Mouse (Mus musculus): ENCODE results near the gene 4930432M17Rik. TPM values are rescaled to one million over a fixed set of nuclear protein-coding genes. Genes with fewer than 3 reads are reported as not detected.

4930432M17Rik gene
- not detected in 2 replicates for polyA plus RNA-seq (2014; fragmentation: Nextera tagmentation; extraction: Ambion mirVana)

- H3K4me3 ChIP-seq (ENCODE audit: low read depth, low read length): no peak within 1 kb of the TSS
- H3K9ac ChIP-seq (ENCODE audit: low read length): no peak within 1 kb of the TSS
- H3K27ac ChIP-seq (ENCODE audit: low read depth, low read length): no peak within 1 kb of the TSS
- no peaks in the 10 kb centered on the region for H3K36me3 ChIP-seq (ENCODE audit: control insufficient read depth, insufficient read depth, low read length)
- no peaks in the 10 kb centered on the region for H3K9me3 ChIP-seq (ENCODE audit: control insufficient read depth, low read length)
- DNase-seq (ENCODE audit: low spot score): no peak
- ATAC-seq (replicated peaks; ENCODE audit: low FRiP score): no peak
- no peaks in the 10 kb centered on the region for H3K27me3 ChIP-seq (ENCODE audit: control insufficient read depth, insufficient read depth, low read length)
- no peaks in the 10 kb centered on the region for H3K4me1 ChIP-seq (replicated peaks; ENCODE audit: control insufficient read depth, insufficient read depth, low read length)
- WGBS: 81% methylated on average over 4 of the region's 4 CpGs
- no peak within 1 kb of the TSS for H3K4me2 ChIP-seq (ENCODE audit: low read depth, low read length, severe bottlenecking)
Measured at GRCm38 (mm10) chr3:121670462-121670861, at the start of gene 4930432M17Rik. Gene 4930432M17Rik (plus strand): TSS chr3:121670762.

- Histone ChIP-seq H3K4me2 (ENCODE audit: low read depth, low read length, severe bottlenecking) (no peak overlapping the region), H3K27me3 (ENCODE audit: control insufficient read depth, insufficient read depth, low read length) (no peaks in the 10 kb centered on the region), H3K27ac (ENCODE audit: low read depth, low read length) (no peak overlapping the region), H3K4me3 (ENCODE audit: low read depth, low read length) (no peak overlapping the region), H3K4me1 (replicated peaks; ENCODE audit: control insufficient read depth, insufficient read depth, low read length) (no peaks in the 10 kb centered on the region), H3K9ac (ENCODE audit: low read length) (no peak overlapping the region), H3K9me3 (ENCODE audit: control insufficient read depth, low read length) (no peaks in the 10 kb centered on the region), H3K36me3 (ENCODE audit: control insufficient read depth, insufficient read depth, low read length) (no peaks in the 10 kb centered on the region)
- 88% methylated on average over 2 of the region's 2 CpGs for WGBS
- ATAC-seq (replicated peaks; ENCODE audit: low FRiP score): no peak
- no peak for DNase-seq (ENCODE audit: low spot score)
Measured at GRCm38 (mm10) chr3:121625662-121626061, 44.9 kb upstream of the 4930432M17Rik start.

- no peaks in the 10 kb centered on the region for H3K9me3 ChIP-seq (ENCODE audit: control insufficient read depth, low read length)
- H3K4me2 ChIP-seq (ENCODE audit: low read depth, low read length, severe bottlenecking): no peak overlapping the region
- no peaks in the 10 kb centered on the region for H3K4me1 ChIP-seq (replicated peaks; ENCODE audit: control insufficient read depth, insufficient read depth, low read length)
- H3K27ac ChIP-seq (ENCODE audit: low read depth, low read length): no peak overlapping the region
- ATAC-seq (replicated peaks; ENCODE audit: low FRiP score) (no peak), DNase-seq (ENCODE audit: low spot score) (no peak)
- whole genome bisulfite sequencing: 93% methylated on average over 3 of the region's 3 CpGs
- H3K36me3 ChIP-seq (ENCODE audit: control insufficient read depth, insufficient read depth, low read length): no peaks in the 10 kb centered on the region
- no peak overlapping the region for H3K4me3 ChIP-seq (ENCODE audit: low read depth, low read length)
- H3K27me3 ChIP-seq (ENCODE audit: control insufficient read depth, insufficient read depth, low read length): no peaks in the 10 kb centered on the region
- no peak overlapping the region for H3K9ac ChIP-seq (ENCODE audit: low read length)
Measured at GRCm38 (mm10) chr3:121626273-121626672, 44.3 kb upstream of the 4930432M17Rik start.

- Histone ChIP-seq H3K36me3 (ENCODE audit: control insufficient read depth, insufficient read depth, low read length) (no peaks in the 10 kb centered on the region), H3K4me3 (ENCODE audit: low read depth, low read length) (no peak overlapping the region), H3K9me3 (ENCODE audit: control insufficient read depth, low read length) (no peaks in the 10 kb centered on the region), H3K4me2 (ENCODE audit: low read depth, low read length, severe bottlenecking) (no peak overlapping the region), H3K4me1 (replicated peaks; ENCODE audit: control insufficient read depth, insufficient read depth, low read length) (no peaks in the 10 kb centered on the region), H3K27me3 (ENCODE audit: control insufficient read depth, insufficient read depth, low read length) (no peaks in the 10 kb centered on the region), H3K9ac (ENCODE audit: low read length) (no peak overlapping the region), H3K27ac (ENCODE audit: low read depth, low read length) (no peak overlapping the region)
- no peak for DNase-seq (ENCODE audit: low spot score)
- 70% methylated on average over 3 of the region's 3 CpGs for WGBS
- ATAC-seq (replicated peaks; ENCODE audit: low FRiP score): no peak
Measured at GRCm38 (mm10) chr3:121628245-121628644, 42.3 kb upstream of the 4930432M17Rik start.

GRCm38 (mm10) chr3:121630626-121631025, 39.9 kb upstream of the 4930432M17Rik start:
- 82% methylated on average over 7 of the region's 7 CpGs for WGBS
- H3K27me3 ChIP-seq (ENCODE audit: control insufficient read depth, insufficient read depth, low read length): no peaks in the 10 kb centered on the region
- H3K4me1 ChIP-seq (replicated peaks; ENCODE audit: control insufficient read depth, insufficient read depth, low read length): no peaks in the 10 kb centered on the region
- ATAC-seq (replicated peaks; ENCODE audit: low FRiP score) (no peak), DNase-seq (ENCODE audit: low spot score) (no peak)
- no peak overlapping the region for H3K9ac ChIP-seq (ENCODE audit: low read length)
- H3K27ac ChIP-seq (ENCODE audit: low read depth, low read length): no peak overlapping the region
- H3K9me3 ChIP-seq (ENCODE audit: control insufficient read depth, low read length): no peaks in the 10 kb centered on the region
- H3K4me2 ChIP-seq (ENCODE audit: low read depth, low read length, severe bottlenecking): no peak overlapping the region
- no peak overlapping the region for H3K4me3 ChIP-seq (ENCODE audit: low read depth, low read length)
- no peaks in the 10 kb centered on the region for H3K36me3 ChIP-seq (ENCODE audit: control insufficient read depth, insufficient read depth, low read length)

- no peak for DNase-seq (ENCODE audit: low spot score)
- Histone ChIP-seq H3K9me3 (ENCODE audit: control insufficient read depth, low read length) (no peaks in the 10 kb centered on the region), H3K36me3 (ENCODE audit: control insufficient read depth, insufficient read depth, low read length) (no peaks in the 10 kb centered on the region), H3K4me2 (ENCODE audit: low read depth, low read length, severe bottlenecking) (no peak overlapping the region), H3K4me1 (replicated peaks; ENCODE audit: control insufficient read depth, insufficient read depth, low read length) (no peaks in the 10 kb centered on the region), H3K27ac (ENCODE audit: low read depth, low read length) (no peak overlapping the region), H3K9ac (ENCODE audit: low read length) (no peak overlapping the region), H3K4me3 (ENCODE audit: low read depth, low read length) (no peak overlapping the region), H3K27me3 (ENCODE audit: control insufficient read depth, insufficient read depth, low read length) (no peaks in the 10 kb centered on the region)
- ATAC-seq (replicated peaks; ENCODE audit: low FRiP score): no peak
- WGBS: 92% methylated on average over 3 of the region's 3 CpGs
Measured at GRCm38 (mm10) chr3:121634963-121635362, 35.6 kb upstream of the 4930432M17Rik start.

GRCm38 (mm10) chr3:121635505-121635904, 35.1 kb upstream of the 4930432M17Rik start:
- ATAC-seq (replicated peaks; ENCODE audit: low FRiP score) (no peak), DNase-seq (ENCODE audit: low spot score) (no peak)
- Histone ChIP-seq H3K27me3 (ENCODE audit: control insufficient read depth, insufficient read depth, low read length) (no peaks in the 10 kb centered on the region), H3K9ac (ENCODE audit: low read length) (no peak overlapping the region), H3K4me2 (ENCODE audit: low read depth, low read length, severe bottlenecking) (no peak overlapping the region), H3K4me1 (replicated peaks; ENCODE audit: control insufficient read depth, insufficient read depth, low read length) (no peaks in the 10 kb centered on the region), H3K27ac (ENCODE audit: low read depth, low read length) (no peak overlapping the region), H3K4me3 (ENCODE audit: low read depth, low read length) (no peak overlapping the region), H3K9me3 (ENCODE audit: control insufficient read depth, low read length) (no peaks in the 10 kb centered on the region), H3K36me3 (ENCODE audit: control insufficient read depth, insufficient read depth, low read length) (no peaks in the 10 kb centered on the region)
- WGBS: 77% methylated on average over 7 of the region's 7 CpGs

- no peak overlapping the region for H3K4me3 ChIP-seq (ENCODE audit: low read depth, low read length)
- H3K9me3 ChIP-seq (ENCODE audit: control insufficient read depth, low read length): no peaks in the 10 kb centered on the region
- H3K27ac ChIP-seq (ENCODE audit: low read depth, low read length): no peak overlapping the region
- no peak overlapping the region for H3K9ac ChIP-seq (ENCODE audit: low read length)
- ATAC-seq (replicated peaks; ENCODE audit: low FRiP score): no peak
- no peak overlapping the region for H3K4me2 ChIP-seq (ENCODE audit: low read depth, low read length, severe bottlenecking)
- no peak for DNase-seq (ENCODE audit: low spot score)
- H3K27me3 ChIP-seq (ENCODE audit: control insufficient read depth, insufficient read depth, low read length): no peaks in the 10 kb centered on the region
- H3K4me1 ChIP-seq (replicated peaks; ENCODE audit: control insufficient read depth, insufficient read depth, low read length): no peaks in the 10 kb centered on the region
- no peaks in the 10 kb centered on the region for H3K36me3 ChIP-seq (ENCODE audit: control insufficient read depth, insufficient read depth, low read length)
- WGBS: 86% methylated on average over 6 of the region's 6 CpGs
Measured at GRCm38 (mm10) chr3:121636315-121636714, 34.2 kb upstream of the 4930432M17Rik start.

GRCm38 (mm10) chr3:121636748-121637147, 33.8 kb upstream of the 4930432M17Rik start:
- 89% methylated on average over 7 of the region's 7 CpGs for WGBS
- DNase-seq (ENCODE audit: low spot score): no peak
- Histone ChIP-seq H3K27me3 (ENCODE audit: control insufficient read depth, insufficient read depth, low read length) (no peaks in the 10 kb centered on the region), H3K27ac (ENCODE audit: low read depth, low read length) (no peak overlapping the region), H3K4me3 (ENCODE audit: low read depth, low read length) (no peak overlapping the region), H3K36me3 (ENCODE audit: control insufficient read depth, insufficient read depth, low read length) (no peaks in the 10 kb centered on the region), H3K4me1 (replicated peaks; ENCODE audit: control insufficient read depth, insufficient read depth, low read length) (no peaks in the 10 kb centered on the region), H3K9ac (ENCODE audit: low read length) (no peak overlapping the region), H3K9me3 (ENCODE audit: control insufficient read depth, low read length) (no peaks in the 10 kb centered on the region), H3K4me2 (ENCODE audit: low read depth, low read length, severe bottlenecking) (no peak overlapping the region)
- no peak for ATAC-seq (replicated peaks; ENCODE audit: low FRiP score)

All from forebrain, embryonic 11.5 days (tissue).